Mouse (Mus musculus) E14TG2a.4 (cell line): ENCODE data around the gene Zscan10.

Experiments
- CTCF ChIP-seq: conservative IDR thresholded peaks from 2 replicates; pipeline ENCODE4 v1.5.1; 2014; ENCODE audit warnings: low read length
- NANOG ChIP-seq: IDR thresholded peaks from 2 replicates; pipeline ENCODE4 v1.6.1; 2014; ENCODE audit warnings: borderline replicate concordance, low read length, mixed read lengths
- POU5F1 ChIP-seq: IDR thresholded peaks from 2 replicates; pipeline ENCODE4 v1.6.1; 2014; ENCODE audit warnings: low read length, borderline replicate concordance

GRCm38 (mm10) chr17:23658450-23658849 is 57.8 kb downstream of the Zscan10 start:
- TF ChIP-seq CTCF (no peak), NANOG (no peak), POU5F1 (no peak)
